Mouse (Mus musculus) testis, adult 2 months (tissue): ENCODE results near the gene Car1.
"Not testable (repeated sequence)": the region's sequence is repeated elsewhere in the genome, so short reads cannot be mapped to it uniquely, and the experiment has no call there.

Source experiments
- CTCF ChIP-seq: fragments of 200-500 bp; IDR thresholded peaks from 2 replicates; pipeline ENCODE4 v1.5.1; 2012; ENCODE audit warnings: low read depth, mild to moderate bottlenecking, inconsistent platforms, low read length, moderate library complexity; ENCODE audit not compliant: control insufficient read depth, insufficient read depth, insufficient replicate concordance
- POLR2A ChIP-seq: fragments of 200-500 bp; IDR thresholded peaks from 2 replicates; pipeline ENCODE4 v1.6.1; 2012; ENCODE audit warnings: low read depth, mild to moderate bottlenecking, inconsistent platforms, low read length, moderate library complexity; ENCODE audit not compliant: control insufficient read depth

DNA sequence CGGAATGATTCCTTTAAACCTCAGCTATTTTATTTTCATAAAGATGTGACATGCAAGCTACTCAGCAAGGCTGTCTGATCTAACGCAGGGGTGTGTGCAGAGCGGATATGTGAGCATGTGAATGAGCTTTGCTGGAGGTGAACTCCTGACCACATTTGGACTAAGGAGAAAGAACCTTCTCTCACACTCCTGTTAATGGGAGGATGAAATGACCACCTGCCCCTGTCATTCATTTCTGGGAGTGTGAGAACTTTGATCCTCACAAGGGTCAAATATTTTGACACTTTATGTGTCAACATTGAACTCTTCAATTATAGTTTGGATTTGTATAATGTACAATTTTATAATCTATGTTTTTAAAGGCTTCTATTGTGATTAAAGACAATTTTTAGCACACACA lies 25.8 kb downstream of the Car1 start:
- not testable (repeated sequence) for TF ChIP-seq CTCF, POLR2A
